Mouse (Mus musculus) fibroblast of lung, adult 2 months (primary cell): Measurements from ENCODE around the gene Kcnk4.

Source experiments
- DNase-seq: peaks from one replicate; pipeline ENCODE4 v3.0.0-alpha.2; 2011; ENCODE audit warnings: low read depth

Kcnk4 gene

DNA sequence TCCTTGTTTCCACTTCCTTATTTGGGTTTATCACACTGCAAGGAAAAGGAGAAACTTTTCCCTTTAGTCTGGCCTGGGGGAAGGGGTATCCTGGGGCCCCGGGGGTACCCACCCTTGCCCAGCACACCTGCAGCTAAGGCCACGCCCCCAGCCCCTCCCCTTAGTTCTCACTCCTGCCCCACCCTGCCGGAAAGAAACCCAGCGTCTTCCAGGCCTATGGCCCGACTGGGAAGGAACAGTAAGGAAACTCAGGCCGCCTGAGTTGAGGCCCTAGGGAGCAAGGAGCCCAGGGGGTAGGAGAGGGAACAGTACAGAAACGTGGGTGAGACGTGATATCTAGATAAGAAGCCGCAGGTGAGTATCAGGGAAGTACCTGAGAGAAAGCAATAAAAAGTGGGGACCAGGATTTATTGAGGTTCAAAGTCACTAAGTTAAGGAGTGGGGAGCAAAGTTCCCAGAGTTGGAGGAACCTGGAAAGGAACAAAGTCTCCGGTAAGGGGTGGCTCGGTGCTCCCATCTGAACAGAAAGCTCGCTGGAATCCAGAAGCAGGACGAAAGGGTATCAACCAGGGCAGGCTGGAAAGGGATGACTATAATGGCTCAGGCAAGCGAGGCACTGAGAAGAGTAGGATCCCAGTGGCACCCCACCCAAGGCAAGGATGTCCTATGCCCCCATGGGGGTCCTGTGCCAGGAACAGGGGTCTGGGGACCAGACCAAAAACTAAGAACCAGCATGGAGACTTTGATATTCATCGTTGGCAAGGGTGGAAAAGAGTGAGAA, 34.4 kb upstream of the Kcnk4 start:
- no peak for DNase-seq

DNA sequence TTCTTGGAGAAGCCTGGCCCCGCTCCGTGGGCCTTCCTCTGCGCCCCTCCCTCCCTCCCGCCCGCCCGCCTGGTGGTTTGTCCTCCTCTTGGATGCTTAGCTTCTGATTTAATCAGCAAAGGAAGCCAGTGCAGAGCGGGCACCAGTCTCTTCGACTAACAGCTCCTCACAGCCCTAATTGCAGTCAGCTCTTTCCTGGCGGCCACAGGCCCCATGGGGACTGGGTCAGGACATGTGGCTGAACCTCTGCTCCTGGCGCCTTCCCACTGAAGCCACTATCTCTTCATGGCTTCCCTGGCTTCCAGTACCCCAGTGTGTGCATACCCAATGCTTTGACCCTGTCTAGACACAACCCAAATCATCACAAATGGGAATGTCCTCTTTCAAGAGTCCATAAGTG, 22.1 kb upstream of the Kcnk4 start:
- no peak for DNase-seq

DNA sequence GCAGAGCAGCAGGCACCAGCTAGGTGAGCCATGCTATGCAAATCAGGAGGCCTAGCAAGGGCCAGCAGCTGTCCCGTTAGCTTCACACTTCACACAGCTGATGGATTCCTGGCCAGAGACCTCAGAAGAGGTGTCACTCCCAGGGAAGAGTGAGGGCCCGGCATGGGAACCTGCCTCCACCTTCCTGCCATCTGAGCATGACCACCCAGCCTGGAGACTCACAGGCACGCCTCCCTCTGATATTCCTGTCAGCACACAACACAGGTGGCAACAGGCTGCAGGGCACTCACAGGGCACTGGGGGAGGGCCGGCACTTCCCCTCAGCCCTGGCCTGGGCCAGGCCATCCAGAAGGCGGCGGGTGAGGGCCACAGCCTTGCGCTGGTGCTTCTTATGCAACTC, 21.1 kb upstream of the Kcnk4 start:
- no peak for DNase-seq

GRCm38 (mm10) chr19:6954046-6954445, 19.7 kb upstream of the Kcnk4 start:
- DNase-seq: no peak

DNA sequence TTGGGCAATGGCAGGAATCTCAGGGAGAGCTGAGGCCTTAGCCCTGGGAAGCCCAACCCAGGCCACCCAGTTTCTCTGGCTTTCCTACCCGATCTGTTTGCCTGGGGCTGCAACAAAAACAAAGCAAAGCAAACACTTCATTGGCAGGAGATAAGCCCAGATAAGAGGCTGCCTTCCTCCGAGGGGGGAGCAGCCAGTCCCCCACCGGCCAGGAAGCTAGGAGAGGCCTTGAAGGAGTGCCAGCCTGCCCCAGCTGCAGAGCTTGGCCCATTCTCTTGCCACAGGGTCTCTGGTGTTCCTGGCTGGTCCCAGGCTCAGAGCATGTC, 18.4 kb upstream of the Kcnk4 start:
- DNase-seq: no peak

DNA sequence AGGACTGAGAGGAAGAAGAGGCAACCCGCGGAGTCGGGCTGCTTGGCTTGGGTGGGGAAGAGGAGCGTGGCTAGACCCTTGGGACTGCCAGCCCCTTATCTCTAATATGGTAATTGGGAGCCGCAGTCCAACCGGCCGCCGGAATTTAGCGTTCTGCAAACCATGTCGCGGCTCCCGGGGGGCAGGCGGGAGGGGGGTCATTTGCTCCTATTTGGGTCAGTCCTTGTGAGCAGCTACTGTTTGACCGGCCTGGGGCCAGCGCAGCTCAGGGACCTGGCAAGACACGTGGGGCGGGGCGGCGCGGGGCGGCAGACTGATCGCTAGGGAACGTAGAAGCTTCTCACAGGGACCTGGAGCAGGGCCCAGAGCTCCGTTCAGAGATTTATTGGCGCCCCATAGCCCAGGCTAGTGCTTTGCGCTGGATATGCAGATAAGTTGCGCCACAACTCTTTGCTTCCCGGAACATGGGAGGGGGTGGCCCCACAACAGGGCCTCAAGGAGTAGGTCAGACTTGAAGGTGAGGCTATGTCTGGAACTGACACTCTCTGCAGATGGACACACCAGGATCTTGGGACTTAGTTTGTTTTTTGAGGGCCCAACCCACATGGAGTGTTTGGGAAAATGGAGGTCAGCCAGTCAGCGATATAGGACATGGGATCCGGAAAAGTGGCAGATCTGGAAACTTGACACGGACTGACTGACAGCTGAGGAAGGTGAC, 17.8 kb upstream of the Kcnk4 start:
- peak; percentile 78 for DNase-seq

DNA sequence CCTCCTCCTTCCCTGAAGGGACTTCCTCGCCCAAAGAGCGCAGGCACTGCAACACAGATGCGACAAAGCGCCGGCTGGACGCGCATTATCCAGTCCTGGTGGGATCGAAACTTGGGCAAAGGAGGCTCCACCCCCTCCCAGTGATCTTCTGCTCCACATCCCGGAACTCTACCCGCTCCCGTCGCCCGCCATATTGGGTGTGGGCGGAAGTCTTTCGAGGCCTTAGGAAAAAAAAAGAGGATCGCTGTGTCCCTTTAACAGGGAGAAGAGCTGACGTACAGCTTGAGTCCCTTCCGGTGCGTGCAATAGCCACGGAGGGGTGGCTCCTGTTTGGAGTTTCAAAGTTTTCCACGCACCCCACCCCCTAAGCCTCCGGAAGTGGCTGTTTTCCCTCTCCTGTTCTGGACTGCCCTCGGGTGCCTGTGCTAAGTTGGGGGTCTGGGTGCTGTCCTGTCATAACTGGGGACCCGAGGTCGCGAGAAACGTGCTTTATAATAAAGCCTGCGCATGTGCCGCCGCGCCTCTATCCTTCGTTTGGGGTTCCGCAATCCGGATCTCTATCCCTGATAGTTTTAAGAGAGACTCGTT, 17.2 kb upstream of the Kcnk4 start:
- DNase-seq: peak; percentile 83

GRCm38 (mm10) chr19:6950613-6951153, 16.4 kb upstream of the Kcnk4 start:
- no peak for DNase-seq

DNA sequence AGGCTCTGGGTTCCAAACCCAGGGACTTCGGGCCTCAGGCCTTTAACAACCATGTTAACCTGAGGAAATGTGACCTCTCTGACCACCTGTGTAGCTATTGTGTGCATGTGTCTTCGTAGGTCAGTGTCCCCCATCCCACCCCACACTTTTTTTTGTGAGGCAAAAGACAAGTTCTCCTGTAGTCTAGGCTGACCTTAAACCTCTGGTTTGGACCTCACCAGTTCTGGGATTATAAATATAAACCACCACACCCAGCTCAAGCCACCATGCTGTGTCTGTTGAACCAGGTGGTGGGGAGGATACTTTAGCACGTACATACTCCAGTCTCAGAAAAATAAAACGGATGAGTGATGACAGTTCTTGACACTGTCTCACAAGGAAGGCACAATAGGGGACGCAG, 15.6 kb upstream of the Kcnk4 start:
- DNase-seq: no peak

GRCm38 (mm10) chr19:6949532-6949931, 15.2 kb upstream of the Kcnk4 start:
- no peak for DNase-seq

DNA sequence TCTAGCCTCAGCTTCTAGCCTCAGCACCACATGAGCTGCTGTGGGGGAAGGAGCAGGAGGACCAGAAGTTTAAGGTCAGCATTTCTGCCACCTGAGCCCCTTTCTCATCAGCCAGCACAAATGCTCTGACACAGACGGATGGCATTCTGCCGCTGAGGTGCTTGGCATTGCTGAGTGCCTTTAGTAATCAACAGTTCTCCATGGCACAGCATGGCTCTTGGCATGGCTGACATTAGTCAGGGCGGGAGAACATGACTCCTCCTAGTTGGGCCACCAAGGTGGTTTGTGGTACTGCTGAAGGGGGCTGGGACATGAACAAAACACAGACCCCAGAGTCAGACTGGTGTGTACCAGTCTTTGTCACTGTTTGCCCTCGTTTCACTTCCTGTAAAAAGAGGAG, 13.9 kb upstream of the Kcnk4 start:
- DNase-seq: no peak

DNA sequence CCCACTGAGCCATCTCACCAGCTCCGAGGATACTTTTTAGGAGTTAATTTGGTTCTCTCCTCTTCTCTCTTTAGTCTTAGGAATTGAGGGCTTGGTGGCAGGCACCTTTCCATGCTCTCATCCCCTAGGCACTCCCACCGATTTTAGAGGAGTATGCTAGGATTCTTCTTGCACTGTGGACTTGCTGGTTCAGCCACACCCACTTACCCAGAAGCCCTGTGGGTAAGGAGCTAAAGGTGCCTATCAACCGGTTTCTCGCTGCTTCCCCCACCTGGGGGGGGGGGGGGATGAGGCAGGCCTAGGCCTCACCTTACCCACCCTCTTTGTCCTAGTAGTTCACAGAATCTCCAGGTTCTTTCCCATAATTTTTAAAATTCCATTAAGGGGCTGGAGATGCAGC, 13.4 kb upstream of the Kcnk4 start:
- no peak for DNase-seq

GRCm38 (mm10) chr19:6943709-6944108, 9.4 kb upstream of the Kcnk4 start:
- DNase-seq: no peak

DNA sequence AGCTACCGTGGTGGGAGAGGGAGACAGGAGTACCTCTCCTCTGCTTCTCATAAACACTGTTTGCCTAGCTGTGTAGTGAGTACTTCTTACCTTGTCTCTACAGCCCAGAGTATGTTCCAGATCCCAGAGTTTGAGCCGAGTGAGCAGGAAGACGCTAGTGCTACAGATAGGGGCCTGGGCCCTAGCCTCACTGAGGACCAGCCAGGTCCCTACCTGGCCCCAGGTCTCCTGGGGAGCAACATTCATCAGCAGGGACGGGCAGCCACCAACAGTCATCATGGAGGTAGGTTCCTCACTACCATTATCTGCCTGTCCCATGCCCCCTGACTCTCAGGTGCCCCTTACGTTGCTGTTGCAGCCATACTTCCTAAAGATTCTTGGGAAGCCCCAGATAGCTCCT, 8.4 kb upstream of the Kcnk4 start:
- no peak for DNase-seq

GRCm38 (mm10) chr19:6942249-6942691, 8.0 kb upstream of the Kcnk4 start, which contains the start of gene Gpr137:
TSS of gene Gpr137 (minus strand) at chr19:6942480.
- DNase-seq: peak; percentile 82

DNA sequence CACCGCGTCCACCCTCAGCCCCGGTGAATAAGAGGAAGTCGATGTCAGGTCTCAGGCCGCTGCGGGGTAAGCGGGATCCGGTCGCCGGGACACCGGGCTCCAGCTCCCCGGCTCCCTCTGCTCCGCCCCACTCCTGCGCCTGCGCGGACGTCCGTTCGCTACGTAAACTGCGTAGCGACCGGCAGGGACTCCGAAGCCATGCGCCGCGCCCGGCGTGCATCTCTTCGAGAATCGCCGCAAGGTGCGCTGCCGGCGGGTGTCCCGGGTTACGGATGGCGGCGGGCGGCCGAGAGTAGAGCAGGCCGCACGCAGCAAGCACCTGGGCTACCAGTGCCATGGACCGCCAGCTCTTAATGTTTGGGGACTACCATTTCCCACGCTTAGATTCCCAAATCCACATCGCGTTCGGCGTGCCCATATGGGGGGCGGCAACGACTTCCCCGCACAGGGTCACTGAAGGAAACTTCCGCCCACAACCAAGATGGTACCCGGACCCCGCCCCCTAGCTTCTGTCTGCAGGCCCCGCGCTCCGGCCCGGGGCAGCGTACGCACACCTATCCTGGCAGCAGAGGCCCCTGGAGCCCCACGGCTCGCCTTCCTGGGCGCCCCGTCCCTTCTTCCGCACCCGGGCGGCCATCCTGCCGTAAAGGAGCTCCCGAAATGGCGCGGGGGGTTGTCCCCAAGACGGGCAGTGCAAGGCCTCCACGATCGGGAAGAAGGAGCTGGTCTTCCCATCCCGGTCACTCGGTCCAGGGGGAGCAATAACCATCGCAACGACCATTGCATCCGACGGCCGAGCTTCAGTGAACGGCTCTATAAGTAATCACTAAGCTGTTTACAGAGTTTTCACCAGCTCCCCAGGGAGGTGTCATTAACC, 7.3 kb upstream of the Kcnk4 start, which contains the start of gene Bad:
TSS of gene Bad (plus strand) at position 490 of the 877 bp plus-strand sequence.
- peak; percentile 71 for DNase-seq

DNA sequence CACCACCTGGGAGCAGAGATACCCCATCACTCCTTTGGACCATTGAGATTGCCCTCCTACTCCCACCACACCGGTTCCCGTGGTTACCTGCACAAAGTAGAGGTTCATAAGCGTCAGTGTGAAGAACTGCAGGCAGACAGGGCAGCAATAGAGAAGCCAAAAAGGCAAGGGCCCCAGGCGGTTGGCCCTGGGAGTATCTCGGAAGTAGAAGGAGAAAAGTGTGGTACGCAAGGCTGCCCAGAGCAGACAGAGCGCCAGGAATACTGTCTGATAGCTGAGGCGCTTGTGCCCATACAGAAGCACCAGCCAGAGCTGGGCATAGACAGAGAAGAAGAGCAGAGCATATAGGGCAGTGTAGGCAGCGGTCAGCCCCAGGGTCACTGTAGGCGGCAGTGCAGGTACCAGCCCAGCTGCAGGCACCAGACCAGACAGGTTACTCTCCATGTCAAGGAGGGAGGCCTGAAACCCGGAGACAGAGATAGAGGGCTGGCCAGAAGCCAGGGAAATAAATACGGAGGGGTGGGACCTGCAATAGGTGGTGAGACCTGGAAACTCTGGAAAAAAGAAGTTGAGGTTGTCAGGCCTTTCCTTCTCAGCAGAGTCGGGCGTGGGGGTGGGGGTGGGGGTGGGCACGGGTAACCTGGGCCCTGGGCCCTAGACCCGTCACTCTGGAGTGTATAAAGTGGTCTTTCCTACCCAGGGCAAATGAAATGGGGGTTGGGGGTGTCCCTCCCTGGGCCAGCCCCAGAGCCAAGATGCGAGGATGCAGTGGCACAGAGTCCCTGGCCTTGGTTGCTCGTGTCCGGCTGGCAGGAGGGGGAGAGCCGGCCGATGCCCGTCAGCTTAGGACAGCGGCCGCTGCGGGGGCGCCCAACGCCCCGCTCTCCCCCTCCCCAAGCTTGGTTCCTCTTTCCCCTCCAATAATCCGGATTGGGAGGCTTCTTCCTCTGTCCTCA, 6.4 kb upstream of the Kcnk4 start:
- DNase-seq: no peak

DNA sequence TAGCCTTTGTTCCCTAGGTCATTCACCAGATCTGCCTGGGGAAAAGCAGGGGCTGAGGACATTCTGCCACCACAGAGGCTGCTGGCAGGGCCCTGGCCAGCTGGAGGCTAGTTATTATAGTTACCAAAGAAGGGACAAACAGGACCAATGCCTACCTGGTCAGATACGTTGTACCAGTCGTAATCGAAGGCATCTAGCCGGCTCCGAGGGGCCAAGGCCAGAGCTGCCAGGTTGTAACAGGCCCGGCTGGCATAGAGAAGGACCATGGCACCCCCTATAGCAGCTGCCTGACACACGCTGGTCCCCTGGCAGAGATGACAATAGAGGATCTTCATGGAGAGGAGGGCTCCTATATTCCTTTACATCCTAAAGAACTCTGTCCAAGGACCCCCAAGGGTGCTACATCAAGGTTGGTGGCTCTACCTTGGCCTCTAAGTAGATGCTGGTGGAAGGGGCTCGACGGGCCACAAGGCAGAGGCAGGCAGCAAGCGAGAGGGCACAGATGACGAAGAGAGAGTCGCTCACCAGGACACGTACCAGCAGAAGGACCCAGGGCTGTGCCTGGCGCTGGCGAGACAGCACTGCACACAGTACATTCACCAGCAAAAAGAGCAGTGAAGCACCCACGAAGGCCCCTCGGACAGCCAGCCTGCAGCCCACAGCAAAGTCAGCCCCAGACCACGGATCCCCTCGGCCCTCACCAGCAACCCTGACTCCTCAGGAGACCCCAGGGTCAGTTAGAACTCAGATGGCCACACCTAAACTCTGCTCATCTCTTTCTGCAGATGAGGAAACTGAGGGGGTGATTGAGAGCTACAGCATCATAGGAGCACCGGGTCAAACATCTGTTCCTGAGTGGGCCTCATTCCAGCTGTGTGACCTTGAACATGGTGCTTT, 5.0 kb upstream of the Kcnk4 start:
- DNase-seq: no peak
